Mouse (Mus musculus): ENCODE measurements around the gene Slc25a21.

Gene Slc25a21

DNA sequence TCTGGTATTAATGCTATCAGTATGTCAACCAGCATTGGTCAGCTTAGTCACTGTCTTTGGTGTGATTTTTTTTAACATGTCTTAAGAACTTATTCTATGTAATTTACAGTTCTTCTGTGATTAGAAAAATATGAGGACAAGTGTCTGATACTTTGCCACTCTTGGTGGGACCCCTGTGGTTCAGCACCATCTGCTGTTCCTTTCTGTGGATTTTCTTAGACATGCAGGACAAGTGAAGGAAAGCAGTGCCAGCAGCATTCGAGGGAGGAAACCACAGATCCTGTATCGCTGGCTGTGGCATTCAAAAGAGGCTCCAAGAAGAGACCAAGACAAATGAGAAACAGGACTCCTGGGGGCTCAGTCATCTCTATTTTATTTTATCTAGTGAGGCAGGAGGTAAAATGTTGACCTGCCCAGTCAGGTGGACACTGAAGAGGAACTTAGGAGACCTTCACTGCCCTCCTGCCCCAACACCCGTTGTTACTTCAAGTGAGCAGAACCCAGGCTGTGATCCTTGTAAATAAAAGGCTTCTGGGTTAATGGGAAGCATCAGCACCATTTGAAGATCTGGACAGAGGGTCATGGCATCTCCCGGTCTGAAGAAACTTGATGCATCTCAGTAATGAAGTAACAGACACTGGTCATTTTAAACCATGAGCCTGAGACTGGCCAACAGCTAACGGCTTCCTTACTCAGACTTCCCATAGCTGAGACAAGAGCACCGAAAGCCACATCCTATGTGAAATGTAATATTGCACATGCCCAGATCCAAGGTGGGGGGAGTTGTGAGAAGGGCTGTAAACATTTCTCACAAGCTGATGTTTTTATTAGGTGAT lies 306.2 kb downstream of the Slc25a21 start:
- DNase-seq (ENCODE audit: extremely low spot score, low spot score): no peak

DNA sequence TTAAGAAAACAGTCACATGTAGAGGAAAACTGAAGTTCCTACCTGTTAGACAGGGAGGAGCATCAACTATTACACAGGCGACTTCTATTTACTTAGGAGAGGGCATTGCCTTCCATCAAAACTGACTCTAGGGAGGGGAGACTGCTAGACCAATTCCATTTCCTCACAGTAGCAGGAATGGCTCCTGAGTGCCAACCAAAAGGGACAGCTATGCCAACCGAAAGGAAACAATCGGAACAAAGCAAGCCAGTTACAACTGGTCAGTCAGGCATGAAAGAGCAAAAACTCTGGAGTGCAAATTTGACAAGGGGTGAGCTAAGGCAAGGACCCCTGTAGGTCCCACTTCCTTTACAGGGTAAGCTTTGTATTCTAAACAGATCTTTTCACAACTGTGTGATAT lies 319.5 kb downstream of the Slc25a21 start:
- DNase-seq (ENCODE audit: extremely low spot score, low spot score): no peak

DNA sequence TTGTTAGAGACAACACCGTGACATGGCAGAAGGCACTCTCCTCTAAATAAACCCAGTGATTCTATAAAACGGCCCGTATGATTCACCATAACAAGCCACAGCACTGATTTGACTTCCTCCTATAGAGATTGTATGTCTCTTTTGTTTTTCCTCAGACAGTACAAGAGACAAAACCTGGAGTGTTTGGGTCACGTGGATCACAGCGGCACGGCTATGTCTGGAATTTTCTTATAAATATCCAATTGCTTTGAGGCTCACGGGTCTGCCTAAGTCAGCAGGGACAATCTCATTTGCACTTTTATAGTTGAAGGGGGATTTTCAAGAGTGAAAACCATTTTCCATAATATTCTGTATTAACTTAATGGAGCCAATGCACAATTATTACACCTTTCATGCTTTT lies 320.7 kb downstream of the Slc25a21 start:
- no peak for DNase-seq (ENCODE audit: extremely low spot score, low spot score)

DNA sequence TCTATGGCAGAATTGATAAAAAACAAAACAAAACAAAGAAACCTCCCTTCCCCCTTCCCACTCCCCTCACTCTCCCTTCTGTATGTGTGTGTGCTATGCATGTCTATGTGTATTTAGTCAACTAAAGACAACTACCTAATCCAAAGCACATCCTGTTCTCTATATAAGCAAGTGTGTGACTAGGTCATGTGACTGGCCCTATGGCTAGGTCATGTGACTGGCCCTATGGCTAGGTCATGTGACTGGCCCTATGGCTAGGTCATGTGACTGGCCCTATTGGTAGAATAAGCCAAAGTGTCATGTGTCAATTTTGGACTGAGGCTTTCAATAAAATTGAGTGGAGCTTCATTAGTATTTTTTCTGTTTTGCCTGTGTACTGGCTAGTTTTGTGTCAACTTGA lies 324.1 kb downstream of the Slc25a21 start:
- no peak for DNase-seq (ENCODE audit: extremely low spot score, low spot score)

DNA sequence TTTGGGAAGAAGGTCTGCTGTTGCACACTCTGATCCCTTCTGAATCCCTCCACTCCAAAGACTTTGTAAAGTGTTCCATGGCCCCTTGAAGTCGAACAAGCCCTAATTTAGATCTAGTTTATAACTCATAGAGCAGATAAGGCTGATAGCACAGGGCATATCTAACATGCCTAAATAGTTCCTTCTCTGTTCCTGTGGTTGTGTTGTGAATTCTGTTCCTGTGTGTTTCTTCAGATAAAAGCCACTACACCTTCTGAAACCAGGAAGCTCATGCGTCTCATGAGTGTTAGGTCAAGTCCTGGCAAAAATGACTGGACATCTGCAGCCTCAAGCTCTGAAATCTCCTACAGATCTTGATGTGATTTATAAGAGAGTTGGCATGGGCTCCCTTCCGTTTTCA lies 326.7 kb downstream of the Slc25a21 start:
- DNase-seq (ENCODE audit: extremely low spot score, low spot score): no peak

DNA sequence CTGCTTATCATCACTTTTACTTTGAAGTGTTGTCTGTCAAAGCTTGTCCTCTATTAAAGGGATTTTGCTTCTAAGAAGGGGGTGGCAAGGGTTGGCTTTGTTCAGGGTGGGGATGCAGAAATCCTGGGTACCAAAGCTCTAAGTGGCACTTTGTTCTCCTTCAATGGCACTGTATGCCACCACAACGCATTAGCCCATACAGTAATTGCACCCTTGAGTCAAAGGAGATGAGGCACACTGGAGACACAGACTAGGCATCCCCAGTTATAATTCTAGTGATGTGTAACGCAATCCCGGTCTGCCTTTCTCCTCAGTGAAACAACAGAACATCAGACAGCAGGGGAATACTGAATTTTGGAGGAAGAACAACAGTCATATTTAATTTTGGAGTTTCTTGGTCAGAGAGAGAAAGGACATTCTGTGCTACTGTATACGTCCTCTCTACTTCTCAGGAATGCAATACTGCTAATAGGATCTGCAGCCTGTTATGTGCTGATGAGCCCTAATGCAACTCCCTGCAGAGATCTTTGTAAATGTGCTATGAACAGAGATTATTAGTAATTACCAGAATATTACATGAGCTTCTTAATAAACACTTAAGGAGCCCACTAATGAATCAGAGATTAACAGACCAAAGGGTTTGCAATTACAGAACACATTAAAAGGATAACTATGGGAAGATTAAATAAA lies 333.3 kb downstream of the Slc25a21 start:
- DNase-seq (ENCODE audit: extremely low spot score, low spot score): no peak

DNA sequence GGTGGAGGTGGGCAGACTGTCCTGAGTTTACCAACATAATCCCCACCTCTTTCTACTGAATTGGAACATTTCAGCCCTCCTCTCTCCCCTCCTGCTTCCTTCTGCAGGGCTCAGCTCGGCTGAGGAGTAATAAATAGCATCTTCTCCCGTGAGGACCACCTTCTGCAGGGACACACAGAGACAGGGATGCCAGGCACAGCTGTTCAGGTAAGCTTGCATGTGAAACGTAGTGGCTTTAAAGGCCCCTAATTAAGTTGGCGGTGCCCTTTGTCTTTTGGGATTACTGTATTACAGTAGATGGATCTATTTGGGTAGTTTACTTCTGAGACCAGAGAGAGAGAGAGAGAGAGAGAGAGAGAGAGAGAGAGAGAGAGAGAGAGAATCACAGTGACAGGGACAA lies 344.6 kb downstream of the Slc25a21 start:
- no peak for DNase-seq (ENCODE audit: extremely low spot score, low spot score)

DNA sequence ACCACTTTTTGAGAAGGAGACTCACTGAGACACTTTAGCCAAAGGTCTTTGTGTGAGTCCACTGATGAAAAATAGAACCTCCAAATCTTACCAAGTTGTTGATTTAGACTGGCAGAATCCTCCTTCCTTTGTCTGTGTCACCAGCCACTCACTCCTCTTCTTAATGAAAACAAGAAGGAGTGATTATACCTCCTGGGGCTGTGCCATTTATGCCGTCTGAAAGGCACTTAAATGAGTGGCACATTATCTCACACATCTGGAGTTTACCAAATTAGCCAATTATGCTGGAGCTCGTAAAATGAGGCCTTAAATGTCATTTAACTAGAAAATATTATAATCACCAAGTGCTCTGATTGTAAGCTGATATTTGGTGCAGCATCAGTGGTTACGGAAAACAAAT lies 345.8 kb downstream of the Slc25a21 start:
- no peak for DNase-seq (ENCODE audit: extremely low spot score, low spot score)

DNA sequence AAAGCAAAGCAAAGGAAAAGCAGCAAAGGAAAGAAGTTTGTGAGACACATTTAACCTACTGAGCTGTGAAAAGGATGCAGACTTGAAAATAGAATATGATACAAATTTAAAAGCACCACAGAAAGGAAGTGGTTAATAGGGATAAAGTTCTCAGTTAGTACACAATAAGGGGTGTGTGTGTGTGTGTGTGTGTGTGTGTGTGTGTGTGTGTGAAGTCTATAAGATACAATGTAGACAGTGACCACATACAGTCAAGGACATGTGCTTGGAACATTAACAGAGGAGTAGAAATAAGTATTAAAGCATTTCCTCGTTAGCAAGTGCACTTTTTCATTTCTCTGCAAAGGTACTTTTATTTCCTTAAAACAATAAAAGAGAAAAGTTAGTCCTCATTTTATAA lies 367.3 kb downstream of the Slc25a21 start:
- no peak for DNase-seq (ENCODE audit: extremely low spot score, low spot score)

DNA sequence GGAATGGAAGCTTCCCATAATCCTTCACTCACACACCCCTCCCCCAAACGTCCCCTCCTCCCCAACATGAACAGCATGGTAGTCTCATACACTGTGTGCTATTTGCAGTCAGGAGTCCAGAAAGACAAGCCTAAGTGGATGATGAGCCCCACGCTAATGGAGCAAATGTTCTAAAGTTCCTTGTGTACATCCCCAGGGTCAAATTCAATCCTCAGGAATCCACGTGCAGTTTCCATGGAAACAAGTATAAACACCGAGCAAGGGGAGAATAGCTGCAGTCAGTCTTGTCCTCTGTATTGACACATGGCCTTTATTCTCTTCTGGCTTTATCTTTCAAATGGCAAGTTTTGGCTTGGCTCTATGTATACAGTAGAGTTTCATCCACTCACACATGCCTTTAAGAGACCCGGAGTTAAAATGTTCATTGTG lies 367.8 kb downstream of the Slc25a21 start:
- DNase-seq (ENCODE audit: extremely low spot score, low spot score): peak; percentile 53

DNA sequence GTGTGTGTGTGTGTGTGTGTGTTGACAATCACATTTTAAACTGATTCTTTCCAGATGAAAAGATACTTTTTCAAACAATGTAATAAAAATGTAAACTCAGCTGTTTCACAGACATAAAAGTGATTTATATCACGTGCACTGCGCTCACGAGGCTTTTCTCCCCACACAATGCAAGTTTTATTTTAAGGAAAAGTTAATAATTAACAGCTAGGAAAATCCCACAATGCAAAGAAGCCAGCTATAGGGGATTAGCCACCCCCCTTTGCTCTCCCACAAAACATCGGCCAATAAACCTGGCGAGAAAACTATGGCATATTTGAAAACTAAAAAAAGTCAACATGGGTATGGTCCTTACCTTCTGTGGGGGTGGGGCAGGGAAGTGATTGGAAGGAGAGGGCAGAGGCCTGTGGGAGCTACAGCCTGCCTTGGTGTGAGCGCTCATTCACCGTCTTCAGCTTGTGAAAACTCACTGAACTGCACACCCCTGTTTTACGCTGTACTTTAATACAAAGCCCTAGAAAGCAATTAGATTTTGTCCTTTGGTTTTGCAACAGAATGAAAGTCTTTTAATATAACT lies 369.4 kb downstream of the Slc25a21 start:
- DNase-seq (ENCODE audit: extremely low spot score, low spot score): no peak

DNA sequence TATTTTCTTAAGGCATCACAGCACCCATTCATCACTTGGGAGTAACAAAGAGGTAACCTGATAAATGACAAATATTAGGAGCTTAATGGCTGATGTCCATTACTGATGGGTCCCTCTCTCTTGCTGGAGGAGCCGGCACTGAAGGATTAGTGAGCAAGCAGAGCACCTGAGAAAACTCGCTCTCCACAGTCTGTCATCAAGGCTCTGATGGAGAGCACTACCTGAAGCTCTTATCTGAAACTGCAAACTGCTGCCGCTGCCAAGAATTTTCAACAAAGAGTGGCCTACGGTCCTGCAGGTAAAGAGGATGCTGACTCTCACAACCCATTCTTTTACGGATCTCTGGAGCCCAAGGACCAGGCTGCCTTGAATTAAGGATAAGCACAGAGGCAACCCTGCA lies 372.6 kb downstream of the Slc25a21 start:
- DNase-seq (ENCODE audit: extremely low spot score, low spot score): no peak

DNA sequence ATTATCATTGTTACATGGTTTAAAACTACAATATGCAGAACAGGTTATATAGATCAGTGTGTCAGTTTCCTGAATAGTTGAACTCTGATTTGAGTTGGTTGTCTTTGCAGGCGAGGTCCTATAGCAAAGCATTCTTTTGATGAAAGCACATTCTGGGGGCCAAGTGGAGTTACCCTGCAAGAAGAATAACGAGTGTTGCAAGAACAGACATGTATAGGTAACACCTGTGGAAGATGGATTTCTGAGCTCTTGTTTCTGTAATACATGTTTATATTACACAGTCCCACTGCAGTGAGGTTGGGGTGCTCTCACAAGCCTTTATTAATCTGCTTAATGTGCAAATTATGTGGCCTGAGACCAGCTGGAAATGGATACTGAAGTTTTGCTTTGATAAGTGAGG lies 375.1 kb downstream of the Slc25a21 start:
- no peak for DNase-seq (ENCODE audit: extremely low spot score, low spot score)

DNA sequence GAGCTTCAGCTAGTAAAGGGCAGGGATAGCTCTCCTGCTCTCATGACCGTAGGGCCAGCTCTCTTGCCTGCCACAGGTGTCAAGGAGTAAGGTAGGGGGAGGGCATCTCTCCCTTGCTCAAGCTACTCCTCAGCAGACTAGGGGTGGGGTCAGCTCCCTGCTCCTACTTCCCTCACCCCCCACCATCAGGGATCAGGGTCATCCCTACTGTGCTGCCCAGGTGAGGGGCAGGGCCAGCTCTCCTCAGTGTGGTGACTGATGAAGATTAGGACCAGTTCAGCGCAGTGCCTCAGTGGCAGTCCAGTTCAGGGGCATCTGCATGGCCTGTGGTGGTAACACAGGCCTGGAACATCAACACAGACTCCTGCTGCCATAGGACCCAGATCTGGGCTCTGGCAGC lies 376.7 kb downstream of the Slc25a21 start:
- no peak for DNase-seq (ENCODE audit: extremely low spot score, low spot score)

DNA sequence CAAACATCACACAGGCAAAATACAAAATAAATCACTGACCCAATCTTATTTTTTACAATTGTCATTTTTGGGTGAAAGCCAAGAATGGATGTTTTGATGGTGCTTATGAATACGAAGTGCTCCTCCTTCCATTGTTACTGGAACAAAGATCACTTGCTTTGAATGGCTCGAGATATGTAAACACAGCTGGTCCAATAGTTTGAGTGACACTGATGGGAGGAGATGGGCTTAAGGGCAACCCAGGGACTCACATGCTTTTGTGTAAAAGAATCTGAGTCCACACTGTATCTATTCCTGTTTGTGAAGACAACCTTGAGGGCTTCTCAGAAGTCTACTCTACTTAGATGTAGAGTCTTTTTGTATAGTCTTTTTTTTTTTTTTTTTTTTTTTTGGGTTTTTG lies 389.8 kb downstream of the Slc25a21 start:
- no peak for DNase-seq (ENCODE audit: extremely low spot score, low spot score)

DNA sequence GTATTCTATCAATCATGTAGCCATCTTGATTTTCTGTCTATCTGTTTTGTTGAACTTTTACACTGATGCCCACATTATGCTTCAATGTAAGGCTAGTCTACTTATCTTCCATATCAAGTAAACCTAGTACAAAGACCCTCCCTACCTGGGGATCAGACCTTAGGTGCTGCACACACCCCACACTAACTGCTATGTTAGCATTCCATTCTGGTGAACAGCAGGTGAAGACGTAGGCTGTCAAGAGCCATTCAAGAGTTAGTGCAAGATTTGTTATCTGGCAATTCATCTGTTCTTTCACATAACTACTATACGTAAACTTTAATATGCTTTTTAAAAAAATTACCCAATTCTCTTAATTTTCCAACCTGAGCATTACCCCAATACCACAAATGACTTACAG lies 390.2 kb downstream of the Slc25a21 start:
- DNase-seq (ENCODE audit: extremely low spot score, low spot score): no peak

DNA sequence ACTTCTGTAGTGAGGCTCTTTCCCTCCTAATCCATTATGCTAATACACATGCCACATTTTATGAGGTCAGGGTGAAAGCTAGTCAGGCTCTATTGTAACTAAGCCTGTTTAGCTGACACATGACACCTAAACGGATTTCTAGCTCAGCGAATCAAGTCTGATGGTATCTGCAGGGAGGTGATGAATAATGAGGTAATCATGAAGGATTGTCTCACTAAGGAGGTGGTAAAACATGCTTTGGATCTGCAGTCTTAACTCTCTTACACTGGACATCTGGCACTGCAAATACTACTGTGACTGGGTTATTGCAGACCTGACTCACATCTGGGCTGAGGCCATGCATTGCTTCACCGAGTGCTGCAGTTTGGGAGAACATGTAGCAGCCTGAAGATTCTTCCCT lies 392.8 kb downstream of the Slc25a21 start:
- no peak for DNase-seq (ENCODE audit: extremely low spot score, low spot score)

DNA sequence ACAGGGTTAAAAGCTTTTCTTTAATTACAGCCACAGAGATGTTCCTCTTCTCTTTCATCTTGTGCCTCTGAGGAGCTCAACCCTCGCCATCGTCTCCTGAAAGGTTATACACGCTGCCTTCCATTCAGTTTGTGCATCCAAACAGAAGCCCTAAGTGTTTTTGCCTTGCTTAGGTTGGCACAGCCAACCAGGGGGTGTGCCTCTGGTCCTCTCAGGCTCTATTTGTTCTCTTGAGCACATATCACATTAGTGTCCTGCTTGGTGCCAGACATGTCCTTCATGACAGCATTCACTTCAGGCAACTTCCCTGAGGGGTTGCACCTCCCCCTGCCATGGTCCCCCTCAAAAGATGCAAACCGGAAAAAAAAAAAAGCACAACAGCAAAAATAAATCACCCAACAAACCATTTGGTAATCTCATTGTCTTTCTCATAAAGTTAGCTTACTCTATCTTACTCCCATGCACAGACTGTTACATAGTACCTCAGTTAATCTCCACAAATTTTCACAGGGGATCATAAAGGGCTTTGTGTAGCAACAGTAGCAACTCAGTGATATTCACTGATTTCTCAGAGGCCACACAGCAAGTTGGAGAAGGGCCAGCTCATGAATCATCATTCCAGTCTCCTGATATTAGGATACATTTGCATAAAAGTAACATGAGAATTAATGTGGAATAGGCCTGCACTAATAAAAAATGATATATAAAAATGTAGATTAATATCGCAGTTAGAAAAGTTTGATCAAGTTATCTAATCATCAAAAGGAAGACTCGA lies 398.4 kb downstream of the Slc25a21 start:
- no peak for DNase-seq (ENCODE audit: extremely low spot score, low spot score)

DNA sequence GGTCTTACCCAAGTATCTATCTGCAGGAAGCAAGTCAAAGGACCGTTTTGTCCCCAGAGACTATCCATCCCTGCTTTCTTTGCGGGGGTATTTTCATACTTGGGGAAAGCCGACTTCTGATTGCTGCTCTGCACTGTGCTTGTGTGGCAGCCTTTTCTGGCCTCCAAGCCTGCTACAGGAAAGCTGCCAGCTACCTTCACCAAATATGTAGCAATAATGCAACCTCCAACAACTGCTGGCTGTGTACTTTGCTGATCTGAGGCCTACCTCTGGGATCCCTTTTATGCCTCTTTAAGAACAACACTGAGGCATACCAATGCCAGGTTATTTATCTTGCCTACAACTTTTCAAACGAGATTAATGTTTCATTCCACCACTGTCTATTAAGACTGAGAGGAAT lies 408.0 kb downstream of the Slc25a21 start:
- no peak for DNase-seq (ENCODE audit: extremely low spot score, low spot score)

DNA sequence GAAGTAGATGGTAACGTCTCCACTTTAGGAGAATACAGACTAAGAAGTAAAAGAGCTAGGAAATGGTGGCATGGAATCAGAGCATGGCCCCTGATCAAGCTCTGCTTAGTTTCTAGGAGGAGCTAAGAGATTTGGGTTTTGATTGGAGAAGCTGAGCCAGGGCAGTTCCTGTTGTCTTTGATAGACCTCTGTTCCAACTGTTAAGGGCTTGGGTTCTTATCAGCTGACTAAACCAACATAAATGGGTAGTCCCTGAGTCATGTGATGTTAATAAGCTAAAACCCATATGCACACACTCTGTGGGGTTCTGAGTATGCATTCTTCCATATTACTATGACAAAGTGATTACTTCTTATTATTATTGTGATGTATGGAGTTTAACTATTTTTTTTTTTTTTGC lies 412.0 kb downstream of the Slc25a21 start:
- no peak for DNase-seq (ENCODE audit: extremely low spot score, low spot score)

DNA sequence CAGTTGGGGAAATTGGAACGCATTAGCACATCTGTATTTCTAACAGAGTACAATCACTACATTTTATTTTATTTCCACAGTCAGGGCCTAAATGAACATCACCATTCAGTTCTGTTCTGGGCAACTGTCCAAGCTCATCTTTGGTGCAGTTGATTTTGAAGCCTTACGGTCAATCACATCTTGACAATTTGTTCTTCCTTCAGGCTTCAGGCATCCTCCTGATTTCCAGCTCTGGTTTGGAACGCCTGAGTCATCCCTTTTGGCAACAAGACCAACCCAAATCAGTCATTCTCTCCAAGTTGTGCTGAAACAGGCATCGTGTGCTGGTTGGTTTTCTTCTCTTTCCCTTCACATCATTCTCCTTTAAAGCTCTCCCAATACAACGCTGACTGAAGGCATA lies 416.1 kb downstream of the Slc25a21 start:
- DNase-seq (ENCODE audit: extremely low spot score, low spot score): no peak

DNA sequence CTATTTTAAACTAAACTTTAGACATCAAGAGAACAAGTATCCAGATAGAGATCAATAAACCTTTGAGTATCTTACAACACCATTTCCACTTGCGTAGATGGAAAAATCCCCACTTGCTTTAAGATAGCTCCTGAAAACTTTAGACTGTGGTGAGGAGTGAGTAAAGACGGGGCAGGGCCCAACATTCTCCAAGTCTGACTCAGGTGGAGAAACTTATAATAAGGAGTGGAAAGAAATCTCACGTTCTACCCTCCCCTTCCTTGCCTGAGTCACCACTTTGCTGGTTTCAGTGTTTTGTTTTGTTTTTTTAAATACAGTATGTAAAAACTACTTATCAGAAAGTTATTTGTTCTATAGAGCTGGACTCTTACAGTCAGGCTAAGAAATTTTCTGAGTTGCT lies 417.7 kb downstream of the Slc25a21 start:
- no peak for DNase-seq (ENCODE audit: extremely low spot score, low spot score)

Data from neural tube, embryonic 10.5 days (tissue).